Mouse (Mus musculus) stomach, postnatal 0 days (tissue): ENCODE data around the gene Abhd16a.

Source experiments
- CTCF ChIP-seq: IDR thresholded peaks from 2 replicates; pipeline ENCODE4 v1.5.1; 2016; ENCODE audit warnings: antibody characterized with exemption, low read depth, mild to moderate bottlenecking, moderate library complexity
- EP300 ChIP-seq: optimal IDR thresholded peaks from 2 replicates; pipeline ENCODE3; 2016; ENCODE audit warnings: antibody characterized with exemption

- TF ChIP-seq EP300 (no peak), CTCF (no peak)
Observed at GRCm38 (mm10) chr17:35147922-35148639, 59.0 kb downstream of the Abhd16a start.
